Mouse (Mus musculus) intestine, embryonic 16.5 days (tissue): ENCODE data around the gene March7. TPM values are rescaled to one million over a fixed set of nuclear protein-coding genes. Genes with fewer than 3 reads are reported as not detected.

ENCODE experiments used
- ATAC-seq: fragments of 200-750 bp; cut with Nextera tagmentation; 2 replicates; pipeline ENCODE4 v1.8.0; 2017; ENCODE audit warnings: moderate TSS enrichment, moderate library complexity
- H3K27ac ChIP-seq: fragments of 300-500 bp; sonication (generic); 2 replicates; pipeline ENCODE4 v1.5.1; 2014; ENCODE audit warnings: mild to moderate bottlenecking, low read length
- H3K27me3 ChIP-seq: fragments of 300-500 bp; sonication (generic); replicated peaks from 2 replicates; pipeline ENCODE4 v1.6.1; 2014; ENCODE audit warnings: low read length, control low read depth, mixed read lengths; ENCODE audit not compliant: control insufficient read depth, insufficient read depth
- H3K36me3 ChIP-seq: fragments of 300-500 bp; sonication (generic); 2 replicates; pipeline ENCODE4 v1.6.1; 2014; ENCODE audit warnings: low read length, control low read depth; ENCODE audit not compliant: control insufficient read depth, insufficient read depth
- H3K4me1 ChIP-seq: fragments of 300-500 bp; sonication (generic); 2 replicates; pipeline ENCODE4 v1.6.1; 2014; ENCODE audit warnings: low read length, control low read depth, mixed read lengths; ENCODE audit not compliant: control insufficient read depth, insufficient read depth
- H3K4me2 ChIP-seq: fragments of 300-500 bp; sonication (generic); 2 replicates; pipeline ENCODE4 v1.6.1; 2014; ENCODE audit warnings: low read depth, low read length, control low read depth
- H3K4me3 ChIP-seq: fragments of 300-500 bp; sonication (generic); 2 replicates; pipeline ENCODE4 v1.5.1; 2014; ENCODE audit warnings: mild to moderate bottlenecking, low read length
- H3K9ac ChIP-seq: fragments of 300-500 bp; sonication (generic); 2 replicates; pipeline ENCODE4 v1.6.1; 2014; ENCODE audit warnings: low read depth, low read length
- H3K9me3 ChIP-seq: fragments of 300-500 bp; sonication (generic); 2 replicates; pipeline ENCODE4 v1.6.1; 2016; ENCODE audit warnings: low read length, control low read depth; ENCODE audit not compliant: control insufficient read depth
- WGBS: fragments of 180-500 bp; shearing (Covaris S2); extraction: QIAGEN DNeasy Blood & Tissue Kit; methylation state at CpG from one replicate; pipeline ENCODE4 v1.1.7; 2014; 5-methylcytosine and 5-hydroxymethylcytosine counted together
- polyA plus RNA-seq: library from polyadenylated mRNA; unstranded; fragments of >200 nt; fragmentation: Nextera tagmentation; extraction: Ambion mirVana; gene quantifications from 2 replicates; pipeline ENCODE4 v1.2.1, GENCODE M21; 2015

March7 gene
- polyA plus RNA-seq, 1 experiment from 2014 or later, result 60.5 TPM

DNA sequence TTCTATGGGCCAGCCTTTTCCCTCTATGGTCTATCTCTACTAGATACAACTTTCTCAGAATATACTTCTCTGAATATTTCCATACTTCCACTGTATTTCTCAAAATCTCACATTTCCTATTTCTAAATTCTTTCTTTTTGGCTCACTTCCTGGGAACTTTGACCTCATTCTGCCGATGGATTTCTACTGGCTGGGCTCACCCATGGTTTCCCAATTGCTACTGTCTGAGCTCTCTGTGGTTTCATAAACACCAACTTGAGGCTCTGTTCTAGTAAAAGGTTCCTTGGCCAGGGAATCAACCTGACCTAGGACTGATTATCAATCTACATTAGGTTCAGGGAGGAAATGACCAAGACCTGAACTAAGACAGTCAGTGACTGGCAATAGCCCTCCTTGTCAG, 79.8 kb downstream of the March7 start:
- Histone ChIP-seq H3K4me1 (no peaks in the 10 kb centered on the region), H3K4me3 (no peak overlapping the region), H3K36me3 (no peaks in the 10 kb centered on the region), H3K27ac (no peak overlapping the region), H3K4me2 (no peak overlapping the region), H3K27me3 (no peaks in the 10 kb centered on the region), H3K9me3 (0 out of 2 replicates have a peak, but pooled peaks cover 3% of the 10 kb centered on the region), H3K9ac (no peak overlapping the region)
- no peak for ATAC-seq
- 74% methylated on average over 1 of the region's 1 CpGs for WGBS

DNA sequence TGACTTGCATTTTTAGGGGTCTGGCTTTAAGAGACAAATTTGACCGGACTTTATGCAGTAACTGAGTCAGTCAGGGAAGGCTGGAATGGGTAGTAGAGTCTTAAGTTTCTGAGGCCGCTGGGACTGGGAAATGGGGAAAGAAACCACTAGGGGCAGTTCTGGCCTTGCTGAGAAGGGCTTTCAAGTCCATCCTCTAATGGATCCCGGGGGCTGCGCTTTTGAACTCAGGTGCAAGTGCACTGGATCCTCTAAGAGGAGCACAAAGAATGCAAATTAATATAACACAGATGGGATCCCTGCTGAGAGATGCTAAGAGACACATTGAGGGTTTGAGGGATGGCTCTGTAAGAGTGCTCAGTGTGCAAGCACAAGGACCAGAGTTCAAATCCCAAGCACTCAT, 81.7 kb downstream of the March7 start:
- Histone ChIP-seq H3K9me3 (no peaks in the 10 kb centered on the region), H3K4me2 (no peak overlapping the region), H3K36me3 (no peaks in the 10 kb centered on the region), H3K27ac (no peak overlapping the region), H3K4me3 (no peak overlapping the region), H3K27me3 (no peaks in the 10 kb centered on the region), H3K9ac (no peak overlapping the region), H3K4me1 (no peaks in the 10 kb centered on the region)
- ATAC-seq, result no peak
- 79% methylated on average over 4 of the region's 4 CpGs for WGBS

DNA sequence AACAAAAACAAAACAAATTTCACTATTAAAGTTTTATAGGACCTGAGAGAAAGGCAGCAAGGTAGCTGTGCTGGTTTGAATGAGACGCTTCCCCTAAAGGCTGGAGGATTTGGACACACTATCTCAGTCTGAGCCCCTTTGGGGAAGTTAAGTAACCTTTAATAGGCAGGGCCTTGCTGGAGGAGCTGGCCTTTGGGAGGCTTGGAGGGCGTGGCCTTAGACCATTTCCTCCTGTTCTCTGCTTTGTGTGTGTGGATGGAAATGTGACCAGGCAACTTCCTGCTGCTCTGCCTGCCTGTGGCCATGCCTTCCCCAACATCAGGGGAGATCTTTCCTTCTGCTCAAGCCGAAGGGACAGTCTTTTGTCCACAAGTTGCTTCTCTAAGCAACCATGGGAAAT, 88.6 kb downstream of the March7 start:
- WGBS, result 87% methylated on average over 3 of the region's 3 CpGs
- no peaks in the 10 kb centered on the region for H3K9me3 ChIP-seq
- H3K36me3 ChIP-seq, result no peaks in the 10 kb centered on the region
- H3K4me1 ChIP-seq, result no peaks in the 10 kb centered on the region
- H3K4me2 ChIP-seq, result no peak overlapping the region
- H3K4me3 ChIP-seq, result no peak overlapping the region
- H3K27ac ChIP-seq, result no peak overlapping the region
- ATAC-seq, result no peak
- no peak overlapping the region for H3K9ac ChIP-seq
- H3K27me3 ChIP-seq, result no peaks in the 10 kb centered on the region

DNA sequence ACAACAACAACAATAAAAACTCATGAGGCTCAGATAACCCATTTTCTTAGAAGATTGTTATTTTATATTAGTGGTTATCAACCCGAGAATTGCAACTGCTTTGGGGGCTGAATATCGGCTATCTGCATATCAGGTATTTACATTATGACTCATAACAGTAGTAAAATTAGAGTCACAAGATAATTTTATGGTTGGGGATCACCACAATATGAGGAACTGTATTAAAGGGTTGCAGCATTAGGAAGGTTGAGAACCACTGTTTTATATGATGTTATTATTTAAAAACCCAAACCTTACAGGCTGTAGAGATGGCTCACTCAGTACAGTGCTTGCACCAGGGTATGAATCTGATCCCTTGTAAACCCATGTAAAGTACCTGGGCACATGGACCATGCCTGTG, 89.6 kb downstream of the March7 start:
- no peaks in the 10 kb centered on the region for H3K9me3 ChIP-seq
- H3K27me3 ChIP-seq, result no peaks in the 10 kb centered on the region
- no peaks in the 10 kb centered on the region for H3K4me1 ChIP-seq
- no peak overlapping the region for H3K4me2 ChIP-seq
- no peak overlapping the region for H3K9ac ChIP-seq
- H3K36me3 ChIP-seq, result no peaks in the 10 kb centered on the region
- H3K4me3 ChIP-seq, result no peak overlapping the region
- WGBS, result 75% methylated on average over 2 of the region's 2 CpGs
- no peak overlapping the region for H3K27ac ChIP-seq
- peak; percentile 52; the same call in 1 of the 2 replicates for ATAC-seq

Other genes starting within 250 kb of the March7 start
- gene Baz2b, start within 50 bp of the March7 start, polyA plus RNA-seq, result 38.2 and 42.3 TPM in 2 replicates
- gene Cd302, start 74.6 kb downstream of the March7 start, polyA plus RNA-seq, result 39.5 and 41.2 TPM in 2 replicates
- gene Ly75, start 173.4 kb downstream of the March7 start, polyA plus RNA-seq, result 0.84 and 1.2 TPM in 2 replicates